Mouse (Mus musculus) liver, embryonic 15.5 days (tissue): Measurements from ENCODE around the gene E2f8. TPM values are rescaled to one million over a fixed set of nuclear protein-coding genes. Genes with fewer than 3 reads are reported as not detected.

Experiments used
- ATAC-seq: fragments of 200-750 bp; cut with Nextera tagmentation; 2 replicates; pipeline ENCODE4 v1.8.0; 2017; ENCODE audit warnings: moderate number of reproducible peaks, mild to moderate bottlenecking, moderate library complexity; ENCODE audit not compliant: insufficient read depth
- H3K27ac ChIP-seq: fragments of 300-500 bp; sonication (generic); replicated peaks from 2 replicates; pipeline ENCODE4 v1.5.1; 2015; ENCODE audit warnings: mild to moderate bottlenecking, inconsistent platforms
- H3K27me3 ChIP-seq: fragments of 300-500 bp; sonication (generic); 2 replicates; pipeline ENCODE4 v1.6.1; 2015; ENCODE audit warnings: mild to moderate bottlenecking, inconsistent platforms
- H3K36me3 ChIP-seq: fragments of 300-500 bp; sonication (generic); replicated peaks from 2 replicates; pipeline ENCODE4 v1.6.1; 2015; ENCODE audit warnings: moderate library complexity, mild to moderate bottlenecking, inconsistent platforms
- H3K4me1 ChIP-seq: fragments of 300-500 bp; sonication (generic); replicated peaks from 2 replicates; pipeline ENCODE4 v1.6.1; 2015; ENCODE audit warnings: inconsistent platforms
- H3K4me2 ChIP-seq: fragments of 300-500 bp; sonication (generic); 2 replicates; pipeline ENCODE4 v1.6.1; 2015; ENCODE audit warnings: moderate library complexity, mild to moderate bottlenecking, inconsistent platforms
- H3K4me3 ChIP-seq: fragments of 300-500 bp; sonication (generic); replicated peaks from 2 replicates; pipeline ENCODE4 v1.5.1; 2015; ENCODE audit warnings: mild to moderate bottlenecking, inconsistent platforms
- H3K9ac ChIP-seq: fragments of 300-500 bp; sonication (generic); 2 replicates; pipeline ENCODE4 v1.6.1; 2015; ENCODE audit warnings: moderate library complexity, mild to moderate bottlenecking, inconsistent platforms
- H3K9me3 ChIP-seq: fragments of 300-500 bp; sonication (generic); replicated peaks from 2 replicates; pipeline ENCODE4 v1.6.1; 2016; ENCODE audit warnings: inconsistent platforms
- WGBS: fragments of 180-500 bp; shearing (Covaris S2); methylation state at CpG from one replicate; pipeline ENCODE4 v1.1.7; 2015; ENCODE audit warnings: mixed read lengths; ENCODE audit not compliant: insufficient replicate concordance; 5-methylcytosine and 5-hydroxymethylcytosine counted together
- polyA plus RNA-seq: library from polyadenylated mRNA; unstranded; fragments of >200 nt; fragmentation: Nextera tagmentation; extraction: Ambion mirVana; gene quantifications from 2 replicates; pipeline ENCODE4 v1.2.1, GENCODE M21; 2015

The E2f8 gene
- polyA plus RNA-seq, 1 experiment from 2014 or later: 33.5 TPM

DNA sequence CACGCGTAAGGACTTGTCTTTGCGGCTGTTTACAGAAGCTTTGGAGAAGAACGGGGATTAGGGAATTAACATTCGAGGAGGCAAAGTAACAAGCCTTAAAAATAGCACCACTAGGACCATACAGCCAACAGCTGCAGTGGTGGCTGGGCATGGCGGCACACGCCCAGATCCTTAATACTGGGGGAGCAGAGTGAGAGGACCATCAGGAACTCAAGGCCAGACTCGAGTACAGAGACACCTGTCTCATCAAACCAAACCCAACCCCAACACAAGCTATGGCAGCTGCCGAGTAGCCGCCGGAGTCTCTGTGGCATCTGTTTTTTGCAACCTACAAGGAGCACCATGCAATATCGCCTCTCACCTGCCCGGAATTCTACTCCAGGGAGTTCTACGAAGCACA lies 6.3 kb downstream of the E2f8 start:
- H3K4me2 ChIP-seq: no peak overlapping the region
- 91% methylated on average over 14 of the region's 14 CpGs for WGBS
- ATAC-seq: no peak
- H3K4me3 ChIP-seq: no peak overlapping the region
- H3K4me1 ChIP-seq: peaks cover 31% of the 10 kb centered on the region
- peaks cover 95% of the 10 kb centered on the region for H3K36me3 ChIP-seq
- no peak overlapping the region for H3K27ac ChIP-seq
- H3K27me3 ChIP-seq: no peaks in the 10 kb centered on the region
- H3K9ac ChIP-seq: no peak overlapping the region
- H3K9me3 ChIP-seq: no peaks in the 10 kb centered on the region

GRCm38 (mm10) chr7:48871292-48871691 lies 10.1 kb downstream of the E2f8 start:
- Histone ChIP-seq H3K27me3 (no peaks in the 10 kb centered on the region), H3K4me3 (no peak overlapping the region), H3K27ac (no peak overlapping the region), H3K4me1 (no peaks in the 10 kb centered on the region), H3K36me3 (peaks cover 100% of the 10 kb centered on the region), H3K9ac (no peak overlapping the region), H3K4me2 (no peak overlapping the region), H3K9me3 (no peaks in the 10 kb centered on the region)
- ATAC-seq: 0 out of 2 replicates have a peak, but pooled peaks have one; percentile 8
- 78% methylated on average over 11 of the region's 11 CpGs for WGBS

GRCm38 (mm10) chr7:48870579-48871180 lies 10.7 kb downstream of the E2f8 start:
- Histone ChIP-seq H3K27ac (no peak overlapping the region), H3K27me3 (no peaks in the 10 kb centered on the region), H3K9ac (no peak overlapping the region), H3K36me3 (peaks cover 100% of the 10 kb centered on the region), H3K4me1 (no peaks in the 10 kb centered on the region), H3K4me3 (no peak overlapping the region), H3K9me3 (no peaks in the 10 kb centered on the region), H3K4me2 (no peak overlapping the region)
- ATAC-seq: 0 out of 2 replicates have a peak, but pooled peaks have one; percentile 23
- WGBS: 90% methylated on average over 21 of the region's 21 CpGs

- H3K4me1 ChIP-seq: no peaks in the 10 kb centered on the region
- no peak overlapping the region for H3K4me2 ChIP-seq
- ATAC-seq: no peak
- WGBS: 87% methylated on average over 6 of the region's 6 CpGs
- peaks cover 100% of the 10 kb centered on the region for H3K36me3 ChIP-seq
- no peaks in the 10 kb centered on the region for H3K27me3 ChIP-seq
- no peak overlapping the region for H3K4me3 ChIP-seq
- no peak overlapping the region for H3K27ac ChIP-seq
- no peak overlapping the region for H3K9ac ChIP-seq
- H3K9me3 ChIP-seq: no peaks in the 10 kb centered on the region
Observed at GRCm38 (mm10) chr7:48870144-48870543, 11.3 kb downstream of the E2f8 start.

- Histone ChIP-seq H3K4me1 (0 out of 2 replicates have a peak, but pooled peaks cover 6% of the 10 kb centered on the region), H3K36me3 (peaks cover 92% of the 10 kb centered on the region), H3K27me3 (no peaks in the 10 kb centered on the region), H3K9me3 (no peaks in the 10 kb centered on the region), H3K4me2 (no peak overlapping the region), H3K4me3 (no peak overlapping the region), H3K27ac (no peak overlapping the region), H3K9ac (no peak overlapping the region)
- ATAC-seq: no peak
- WGBS: 94% methylated on average over 18 of the region's 18 CpGs
Observed at GRCm38 (mm10) chr7:48867576-48867975, 13.8 kb downstream of the E2f8 start.

- Histone ChIP-seq H3K4me1 (0 out of 2 replicates have a peak, but pooled peaks cover 6% of the 10 kb centered on the region), H3K36me3 (peaks cover 69% of the 10 kb centered on the region), H3K27me3 (no peaks in the 10 kb centered on the region), H3K9ac (no peak overlapping the region), H3K4me2 (no peak overlapping the region), H3K9me3 (no peaks in the 10 kb centered on the region), H3K27ac (no peak overlapping the region; the same call in 1 of the 2 replicates), H3K4me3 (no peak overlapping the region)
- peak; percentile 60 for ATAC-seq
- WGBS: 30% methylated on average over 9 of the region's 9 CpGs
Observed at GRCm38 (mm10) chr7:48864671-48865458, 16.5 kb downstream of the E2f8 start.

DNA sequence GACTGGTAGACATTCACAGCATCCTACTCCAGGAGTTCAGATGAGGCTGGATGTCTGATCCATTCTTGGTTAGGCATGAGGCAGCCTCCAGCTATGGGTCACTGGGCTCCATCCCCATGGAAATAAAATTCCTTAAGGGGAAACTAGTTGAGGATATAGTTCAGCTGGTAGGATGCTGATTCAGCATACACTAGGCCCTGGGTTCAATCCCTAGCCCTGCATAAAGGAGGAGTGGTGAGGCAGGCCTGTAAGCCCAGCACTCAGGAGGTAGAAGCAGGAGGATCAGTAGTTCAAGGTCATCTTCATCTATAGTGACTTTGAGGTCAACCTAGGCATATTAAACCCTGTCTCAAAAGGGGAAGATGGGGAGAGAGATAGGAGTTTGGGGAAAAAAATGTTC lies 17.2 kb downstream of the E2f8 start:
- no peak for ATAC-seq
- Histone ChIP-seq H3K9ac (no peak overlapping the region), H3K27me3 (no peaks in the 10 kb centered on the region), H3K9me3 (no peaks in the 10 kb centered on the region), H3K27ac (no peak overlapping the region; the same call in 1 of the 2 replicates), H3K4me2 (no peak overlapping the region), H3K36me3 (peaks cover 62% of the 10 kb centered on the region), H3K4me3 (no peak overlapping the region), H3K4me1 (0 out of 2 replicates have a peak, but pooled peaks cover 6% of the 10 kb centered on the region)

- no peak overlapping the region for H3K4me3 ChIP-seq
- no peaks in the 10 kb centered on the region for H3K27me3 ChIP-seq
- no peak overlapping the region for H3K4me2 ChIP-seq
- WGBS: 53% methylated on average over 4 of the region's 4 CpGs
- H3K9me3 ChIP-seq: no peaks in the 10 kb centered on the region
- ATAC-seq: no peak
- H3K9ac ChIP-seq: no peak overlapping the region
- 0 out of 2 replicates have a peak, but pooled peaks cover 6% of the 10 kb centered on the region for H3K4me1 ChIP-seq
- H3K27ac ChIP-seq: no peak overlapping the region
- H3K36me3 ChIP-seq: peaks cover 38% of the 10 kb centered on the region
Observed at GRCm38 (mm10) chr7:48861796-48862195, 19.6 kb downstream of the E2f8 start.

- H3K4me2 ChIP-seq: no peak overlapping the region
- H3K4me3 ChIP-seq: no peak overlapping the region
- H3K36me3 ChIP-seq: peaks cover 30% of the 10 kb centered on the region
- H3K9ac ChIP-seq: no peak overlapping the region
- H3K27me3 ChIP-seq: no peaks in the 10 kb centered on the region
- 0 out of 2 replicates have a peak, but pooled peaks cover 6% of the 10 kb centered on the region for H3K4me1 ChIP-seq
- ATAC-seq: no peak
- 51% methylated on average over 1 of the region's 1 CpGs for WGBS
- H3K9me3 ChIP-seq: no peaks in the 10 kb centered on the region
- H3K27ac ChIP-seq: no peak overlapping the region
Observed at GRCm38 (mm10) chr7:48860948-48861347, 20.4 kb downstream of the E2f8 start.

DNA sequence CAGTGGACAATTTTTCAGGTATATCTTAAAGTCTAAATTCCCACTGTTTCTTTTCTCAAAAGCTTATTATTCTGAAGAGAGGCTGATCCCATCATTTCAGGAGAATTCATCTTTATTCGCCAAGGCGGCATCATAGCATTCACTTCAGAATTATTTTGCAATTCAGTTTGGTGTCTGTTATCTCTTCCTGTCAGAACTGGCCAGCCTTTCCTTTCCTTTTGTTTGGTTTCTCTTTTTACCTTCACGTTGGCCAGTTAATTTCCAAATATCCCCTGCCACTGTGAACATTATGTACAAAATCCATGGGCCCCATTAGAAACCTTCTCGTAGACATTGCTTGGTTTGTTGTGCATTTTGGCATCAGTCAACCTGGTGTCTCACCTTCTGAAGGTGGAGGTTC lies 22.0 kb downstream of the E2f8 start:
- Histone ChIP-seq H3K4me2 (no peak overlapping the region), H3K36me3 (peaks cover 14% of the 10 kb centered on the region), H3K27me3 (no peaks in the 10 kb centered on the region), H3K9ac (no peak overlapping the region), H3K27ac (no peak overlapping the region), H3K4me3 (no peak overlapping the region), H3K9me3 (no peaks in the 10 kb centered on the region), H3K4me1 (no peaks in the 10 kb centered on the region)
- ATAC-seq: no peak
- WGBS: 22% methylated on average over 4 of the region's 4 CpGs

DNA sequence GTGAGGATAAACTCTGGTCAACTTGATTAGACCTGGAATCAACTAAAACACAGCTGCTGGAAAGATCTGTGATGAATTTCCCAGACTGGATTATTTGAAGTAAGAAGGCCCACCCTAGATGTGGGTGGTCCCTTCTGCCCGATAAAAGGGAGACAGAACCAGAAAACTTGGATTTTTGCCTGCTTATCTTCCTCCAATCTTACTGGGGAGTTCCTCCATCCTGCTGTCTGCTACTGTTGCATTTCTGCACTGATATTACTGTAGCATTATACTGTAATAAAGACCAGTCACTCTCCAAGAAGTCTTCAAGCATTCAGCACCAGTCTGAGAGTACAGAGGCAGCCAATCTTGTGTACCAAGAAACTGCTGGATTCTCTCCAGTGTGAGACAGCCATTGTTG lies 23.1 kb downstream of the E2f8 start:
- 29% methylated on average over 1 of the region's 1 CpGs for WGBS
- ATAC-seq: no peak

More for the DNA sequence above, 23.1 kb downstream of the E2f8 start:
- Histone ChIP-seq H3K4me2 (no peak overlapping the region), H3K9me3 (no peaks in the 10 kb centered on the region), H3K4me1 (peaks cover under 1% of the 10 kb centered on the region; the same call in 1 of the 2 replicates), H3K27ac (no peak overlapping the region), H3K4me3 (no peak overlapping the region), H3K36me3 (0 out of 2 replicates have a peak, but pooled peaks cover 4% of the 10 kb centered on the region), H3K9ac (no peak overlapping the region), H3K27me3 (no peaks in the 10 kb centered on the region)
